Mouse (Mus musculus): ENCODE data around the gene Prkcb.
A peak's percentile ranks its signal among the peaks of the same experiment; 100 is the strongest.

Prkcb gene

GRCm38 (mm10) chr7:122460020-122460419 is 171.5 kb downstream of the Prkcb start:
- DNase-seq (ENCODE audit: low spot score in 2 of 2): no peak

GRCm38 (mm10) chr7:122465823-122466549 is 177.4 kb downstream of the Prkcb start:
- no peak for DNase-seq (ENCODE audit: low spot score in 2 of 2)

GRCm38 (mm10) chr7:122466722-122467121 is 178.2 kb downstream of the Prkcb start:
- no peak for DNase-seq (ENCODE audit: low spot score in 2 of 2)

- DNase-seq (ENCODE audit: low spot score in 2 of 2): no peak
These were observed 179.3 kb downstream of the Prkcb start for GRCm38 (mm10) chr7:122467831-122468230.

- DNase-seq (ENCODE audit: low spot score in 2 of 2): peak in 1 of 2 experiments; percentile 72
These were observed 182.1 kb downstream of the Prkcb start for GRCm38 (mm10) chr7:122470370-122471280.

- DNase-seq (ENCODE audit: low spot score in 2 of 2): no peak
These were observed 183.7 kb downstream of the Prkcb start for GRCm38 (mm10) chr7:122472223-122472622.

GRCm38 (mm10) chr7:122475038-122475437 is 186.5 kb downstream of the Prkcb start:
- no peak for DNase-seq (ENCODE audit: low spot score in 2 of 2)

- DNase-seq (ENCODE audit: low spot score in 2 of 2): no peak
These were observed 188.1 kb downstream of the Prkcb start for GRCm38 (mm10) chr7:122476697-122477096.

GRCm38 (mm10) chr7:122477118-122477517 is 188.6 kb downstream of the Prkcb start:
- DNase-seq (ENCODE audit: low spot score in 2 of 2): no peak

GRCm38 (mm10) chr7:122477566-122478564 is 189.3 kb downstream of the Prkcb start:
- DNase-seq (ENCODE audit: low spot score in 2 of 2): peak in 1 of 2 experiments; percentile 46

GRCm38 (mm10) chr7:122483949-122484348 is 195.4 kb downstream of the Prkcb start:
- no peak for DNase-seq (ENCODE audit: low spot score in 2 of 2)

- no peak for DNase-seq (ENCODE audit: low spot score in 2 of 2)
These were observed 199.5 kb downstream of the Prkcb start for GRCm38 (mm10) chr7:122487929-122488571.

GRCm38 (mm10) chr7:122492041-122492440 is 203.5 kb downstream of the Prkcb start:
- DNase-seq (ENCODE audit: low spot score in 2 of 2): no peak

GRCm38 (mm10) chr7:122492936-122493335 is 204.4 kb downstream of the Prkcb start:
- DNase-seq (ENCODE audit: low spot score in 2 of 2): no peak

- no peak for DNase-seq (ENCODE audit: low spot score in 2 of 2)
These were observed 205.5 kb downstream of the Prkcb start for GRCm38 (mm10) chr7:122494088-122494487.

- DNase-seq (ENCODE audit: low spot score in 2 of 2): no peak
These were observed 209.0 kb downstream of the Prkcb start for GRCm38 (mm10) chr7:122497516-122497915.

- no peak for DNase-seq (ENCODE audit: low spot score in 2 of 2)
These were observed 209.9 kb downstream of the Prkcb start for GRCm38 (mm10) chr7:122498461-122498860.

- no peak for DNase-seq (ENCODE audit: low spot score in 2 of 2)
These were observed 211.4 kb downstream of the Prkcb start for GRCm38 (mm10) chr7:122499743-122500597.

GRCm38 (mm10) chr7:122506467-122506866 is 217.9 kb downstream of the Prkcb start:
- no peak for DNase-seq (ENCODE audit: low spot score in 2 of 2)

GRCm38 (mm10) chr7:122509903-122510302 is 221.4 kb downstream of the Prkcb start:
- DNase-seq (ENCODE audit: low spot score in 2 of 2): no peak
